Mouse (Mus musculus) lung, postnatal 0 days (tissue): ENCODE results near the gene Pik3cg. TPM values are rescaled to one million over a fixed set of nuclear protein-coding genes. Genes with fewer than 3 reads are reported as not detected.

Experiments
- ATAC-seq: fragments of 200-750 bp; cut with Nextera tagmentation; 2 replicates; pipeline ENCODE4 v1.8.0; 2017; ENCODE audit warnings: moderate library complexity
- DNase-seq: peaks from one replicate; pipeline ENCODE4 v3.0.0-alpha.2; 2016; ENCODE audit warnings: low spot score
- H3K27ac ChIP-seq: fragments of 300-500 bp; sonication (generic); 2 replicates; pipeline ENCODE4 v1.5.1; 2014; ENCODE audit warnings: antibody characterized with exemption, mild to moderate bottlenecking, low read length, mixed read lengths
- H3K27me3 ChIP-seq: fragments of 300-500 bp; sonication (generic); replicated peaks from 2 replicates; pipeline ENCODE4 v1.6.1; 2014; ENCODE audit warnings: low read length, mixed read lengths; ENCODE audit not compliant: insufficient read depth
- H3K36me3 ChIP-seq: fragments of 300-500 bp; sonication (generic); 2 replicates; pipeline ENCODE4 v1.6.1; 2014; ENCODE audit warnings: low read length, mixed read lengths; ENCODE audit not compliant: insufficient read depth
- H3K4me1 ChIP-seq: fragments of 300-500 bp; sonication (generic); 2 replicates; pipeline ENCODE4 v1.6.1; 2014; ENCODE audit warnings: antibody characterized with exemption, low read depth, low read length, mixed read lengths; ENCODE audit not compliant: insufficient read depth
- H3K4me2 ChIP-seq: fragments of 300-500 bp; sonication (generic); replicated peaks from 2 replicates; pipeline ENCODE4 v1.6.1; 2014; ENCODE audit warnings: low read depth, mild to moderate bottlenecking, low read length, moderate library complexity, mixed read lengths
- H3K4me3 ChIP-seq: fragments of 300-500 bp; sonication (generic); 2 replicates; pipeline ENCODE4 v1.5.1; 2014; ENCODE audit warnings: low read depth, low read length
- H3K9ac ChIP-seq: fragments of 300-500 bp; sonication (generic); replicated peaks from 2 replicates; pipeline ENCODE4 v1.6.1; 2014; ENCODE audit warnings: low read depth, mild to moderate bottlenecking
- H3K9me3 ChIP-seq: fragments of 300-500 bp; sonication (generic); 2 replicates; pipeline ENCODE4 v1.6.1; 2016; ENCODE audit warnings: low read length, mixed read lengths
- CTCF ChIP-seq: IDR thresholded peaks from 2 replicates; pipeline ENCODE4 v1.5.1; 2016; ENCODE audit warnings: antibody characterized with exemption, mild to moderate bottlenecking
- EP300 ChIP-seq: IDR thresholded peaks from 2 replicates; pipeline ENCODE4 v1.6.1; 2016; ENCODE audit warnings: antibody characterized with exemption, mild to moderate bottlenecking, control low read depth
- WGBS: fragments of 180-500 bp; shearing (Covaris S2); extraction: QIAGEN DNeasy Blood & Tissue Kit; methylation state at CpG from one replicate; pipeline ENCODE4 v1.1.7; 2014; 5-methylcytosine and 5-hydroxymethylcytosine counted together
- polyA plus RNA-seq: library from polyadenylated mRNA; unstranded; fragments of >200 nt; fragmentation: Nextera tagmentation; extraction: Ambion mirVana; gene quantifications from 2 replicates; pipeline ENCODE4 v1.2.1, GENCODE M21; 2015

The Pik3cg gene
- polyA plus RNA-seq, 1 experiment from 2014 or later, result 2.3 TPM

DNA sequence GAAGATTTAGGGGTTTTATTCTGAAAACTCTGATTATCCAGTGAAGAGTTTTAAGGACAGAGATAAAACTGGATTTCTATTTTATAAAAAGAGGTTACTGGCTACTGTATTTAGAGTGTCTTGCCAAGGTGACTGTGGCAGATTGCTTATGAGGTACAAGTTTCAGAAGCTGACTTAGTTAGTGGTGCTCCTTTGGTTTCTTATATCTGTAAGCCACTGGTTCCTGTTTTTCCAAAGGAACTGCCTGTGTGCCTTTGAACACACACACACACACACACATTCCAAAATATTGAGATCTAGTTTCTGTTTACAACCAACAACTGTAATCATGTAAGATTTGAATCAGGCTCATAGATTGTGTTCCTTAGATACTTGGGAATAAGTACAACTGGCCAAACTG, 66.7 kb downstream of the Pik3cg start:
- Histone ChIP-seq H3K27ac (no peak overlapping the region), H3K4me3 (no peak overlapping the region), H3K4me2 (no peak overlapping the region), H3K9me3 (no peaks in the 10 kb centered on the region), H3K4me1 (no peaks in the 10 kb centered on the region), H3K9ac (no peak overlapping the region), H3K27me3 (no peaks in the 10 kb centered on the region), H3K36me3 (no peaks in the 10 kb centered on the region)
- DNase-seq (no peak), ATAC-seq (no peak)
- no peak for TF ChIP-seq CTCF
- TF ChIP-seq EP300, result no peak

DNA sequence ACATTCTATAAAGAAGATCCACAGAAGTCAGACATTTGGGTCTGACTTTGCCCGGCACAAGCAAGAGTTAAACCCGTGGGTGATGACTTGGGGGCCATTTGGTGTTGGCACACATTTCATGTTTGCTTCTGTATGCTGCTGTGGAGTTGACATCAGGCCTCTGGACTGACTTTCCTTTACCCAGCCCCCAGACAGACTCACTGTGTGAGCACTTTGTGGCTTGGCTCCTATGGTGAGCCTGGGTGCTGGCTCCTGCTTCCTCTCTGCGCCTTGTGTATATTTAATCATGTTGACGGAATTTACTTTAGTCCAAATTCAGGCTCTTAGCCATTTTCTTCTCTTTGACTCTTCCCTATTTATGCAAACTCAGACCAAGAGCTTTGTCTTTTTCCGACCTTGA, 69.6 kb downstream of the Pik3cg start:
- H3K27me3 ChIP-seq, result no peaks in the 10 kb centered on the region
- no peak overlapping the region for H3K4me2 ChIP-seq
- no peak for TF ChIP-seq EP300
- TF ChIP-seq CTCF, result no peak
- WGBS, result 47% methylated on average over 5 of the region's 5 CpGs
- no peaks in the 10 kb centered on the region for H3K4me1 ChIP-seq
- no peaks in the 10 kb centered on the region for H3K36me3 ChIP-seq
- H3K27ac ChIP-seq, result no peak overlapping the region
- no peak; the same call in 1 of the 2 replicates for ATAC-seq
- no peak overlapping the region for H3K4me3 ChIP-seq
- no peak overlapping the region for H3K9ac ChIP-seq
- no peaks in the 10 kb centered on the region for H3K9me3 ChIP-seq
- no peak for DNase-seq

DNA sequence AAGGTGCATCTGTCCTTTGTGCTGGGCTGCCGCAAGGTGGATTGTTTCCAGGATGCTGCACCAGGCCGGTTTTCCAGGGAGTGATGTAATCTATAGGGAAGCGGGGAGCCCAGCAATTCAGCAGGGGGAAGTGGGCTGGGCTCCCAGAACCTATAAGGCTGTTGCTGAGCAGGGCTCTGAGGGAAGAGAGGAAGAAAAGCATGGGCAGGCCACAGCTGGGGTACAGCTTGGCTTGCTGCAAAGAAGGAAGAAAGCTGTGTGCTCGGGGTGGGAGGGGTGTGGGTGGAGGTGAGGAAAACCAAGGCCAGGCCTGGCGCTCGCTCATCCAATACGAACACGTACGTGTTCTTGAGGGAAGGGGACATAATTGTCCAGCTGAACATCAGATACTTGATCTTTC, 70.1 kb downstream of the Pik3cg start:
- Histone ChIP-seq H3K27ac (no peak overlapping the region), H3K36me3 (no peaks in the 10 kb centered on the region)
- ATAC-seq, result no peak

DNA sequence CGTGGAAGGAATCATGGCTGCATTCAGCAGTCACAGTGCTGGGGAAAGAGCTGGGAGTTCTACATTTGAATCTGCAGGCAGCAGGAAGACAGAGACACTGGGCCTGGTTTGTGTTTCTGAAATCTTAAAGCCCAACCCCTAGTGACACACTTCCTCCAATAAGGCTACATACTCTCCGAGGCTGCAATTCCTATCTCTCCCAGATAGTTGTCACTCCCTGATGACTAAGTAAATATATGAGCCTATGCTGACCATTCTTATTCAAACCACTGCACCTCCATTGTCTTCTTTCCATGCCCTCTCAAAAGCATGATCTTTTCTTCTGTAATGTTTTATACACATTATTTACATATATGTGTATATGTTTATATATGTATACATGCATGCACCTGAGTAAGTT, 70.9 kb downstream of the Pik3cg start:
- ATAC-seq (no peak), DNase-seq (no peak)
- Histone ChIP-seq H3K9ac (no peak overlapping the region), H3K27me3 (no peaks in the 10 kb centered on the region), H3K9me3 (no peaks in the 10 kb centered on the region), H3K36me3 (no peaks in the 10 kb centered on the region), H3K4me3 (no peak overlapping the region), H3K4me1 (no peaks in the 10 kb centered on the region), H3K4me2 (no peak overlapping the region), H3K27ac (no peak overlapping the region)
- 53% methylated on average over 2 of the region's 2 CpGs for WGBS
- TF ChIP-seq EP300 (no peak), CTCF (no peak)

More for the DNA sequence above, 70.1 kb downstream of the Pik3cg start:
- TF ChIP-seq EP300 (no peak), CTCF (no peak)
- 60% methylated on average over 9 of the region's 9 CpGs for WGBS
- Histone ChIP-seq H3K4me2 (no peak overlapping the region), H3K4me3 (no peak overlapping the region), H3K27me3 (no peaks in the 10 kb centered on the region), H3K4me1 (no peaks in the 10 kb centered on the region), H3K9ac (no peak overlapping the region), H3K9me3 (no peaks in the 10 kb centered on the region)
- DNase-seq, result no peak

DNA sequence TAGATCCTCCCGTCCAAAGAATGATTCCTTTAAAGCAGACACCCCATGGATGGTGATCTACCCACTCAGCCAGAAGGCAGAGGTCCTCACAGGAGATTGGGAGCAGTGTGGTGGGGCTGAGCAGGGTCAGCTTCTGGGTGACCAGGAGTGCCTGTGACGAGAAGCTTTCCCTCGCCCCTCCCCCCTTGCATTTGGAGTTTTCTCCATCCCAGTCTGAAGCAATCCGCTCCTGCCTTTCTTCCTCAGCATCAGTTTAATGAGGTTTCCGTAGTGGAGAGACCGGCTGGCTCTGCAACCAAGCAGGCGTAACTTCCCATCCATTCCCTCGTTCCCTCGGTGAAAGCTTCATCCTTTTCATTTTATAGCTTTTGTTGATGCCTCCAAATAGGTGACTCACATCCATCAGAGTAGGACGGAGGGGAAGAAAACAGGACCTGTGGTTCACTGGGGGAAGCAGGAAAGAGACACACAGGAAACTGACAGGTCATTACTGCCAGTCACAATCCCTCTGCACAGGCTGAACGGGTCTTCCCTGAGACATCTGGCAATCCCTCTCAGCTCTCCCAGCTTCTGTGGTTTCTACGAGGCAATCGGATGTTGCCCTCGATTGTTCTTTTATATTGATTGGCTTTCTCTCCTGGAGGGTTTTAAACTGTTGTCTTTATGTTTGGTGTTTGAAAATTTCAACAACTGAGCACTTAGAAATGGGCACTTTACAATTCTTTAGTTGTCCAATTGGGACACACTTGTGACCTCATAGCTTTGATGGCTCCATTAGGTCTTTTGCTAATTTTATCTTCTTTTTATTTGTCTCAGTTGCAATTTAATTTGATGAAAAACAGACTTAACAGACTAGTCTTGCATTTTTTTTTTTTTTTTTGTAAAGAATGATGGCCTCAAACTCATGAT, 80.6 kb downstream of the Pik3cg start:
- H3K27ac ChIP-seq, result no peak overlapping the region
- ATAC-seq (no peak), DNase-seq (no peak)
- TF ChIP-seq EP300, result no peak
- TF ChIP-seq CTCF, result no peak
- no peaks in the 10 kb centered on the region for H3K36me3 ChIP-seq
- H3K9me3 ChIP-seq, result no peaks in the 10 kb centered on the region
- no peaks in the 10 kb centered on the region for H3K4me1 ChIP-seq
- no peak overlapping the region for H3K4me2 ChIP-seq
- H3K9ac ChIP-seq, result no peak overlapping the region
- 34% methylated on average over 14 of the region's 14 CpGs for WGBS
- H3K27me3 ChIP-seq, result no peaks in the 10 kb centered on the region
- no peak overlapping the region for H3K4me3 ChIP-seq

DNA sequence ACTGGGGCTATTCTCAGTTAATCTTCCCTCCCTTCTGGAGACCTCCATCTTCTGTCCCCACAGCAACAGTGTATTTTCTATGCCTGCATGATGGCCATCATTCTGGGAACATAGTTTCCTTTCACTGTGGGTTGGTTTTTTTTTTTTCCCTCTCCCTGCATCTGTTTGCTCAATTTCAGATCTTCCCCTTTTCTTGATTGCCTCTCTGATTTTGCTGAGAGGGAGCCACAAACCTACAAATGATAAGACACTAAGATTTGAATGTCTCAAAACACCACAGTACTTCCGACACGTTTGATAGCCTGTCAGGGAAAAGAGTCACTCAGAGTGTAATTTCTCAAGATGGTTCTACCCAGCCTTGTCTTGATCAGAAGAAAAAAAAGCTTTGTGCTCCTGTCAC, 81.3 kb downstream of the Pik3cg start:
- Histone ChIP-seq H3K36me3 (no peaks in the 10 kb centered on the region), H3K4me3 (no peak overlapping the region)
- TF ChIP-seq EP300, result no peak
- no peak for TF ChIP-seq CTCF

More for the DNA sequence above, 81.3 kb downstream of the Pik3cg start:
- DNase-seq (no peak), ATAC-seq (no peak)
- Histone ChIP-seq H3K27me3 (no peaks in the 10 kb centered on the region), H3K9me3 (no peaks in the 10 kb centered on the region), H3K9ac (no peak overlapping the region), H3K4me1 (no peaks in the 10 kb centered on the region), H3K4me2 (no peak overlapping the region), H3K27ac (no peak overlapping the region)
- 45% methylated on average over 2 of the region's 2 CpGs for WGBS
